ENCODE assay signal across 19 mouse cellular contexts in genomic region chr3:121481564-121481963, GRCm38 (mm10). TPM values are rescaled to one million over a fixed set of nuclear protein-coding genes. Genes with fewer than 3 reads are reported as not detected.
A peak's percentile ranks its signal among the peaks of the same experiment; 100 is the strongest.
DNase-seq lines count a peak whose midpoint lies in the region; ATAC-seq lines count a peak whose summit lies in the region.
"Had no signal": no experiment of that assay in that cellular context is flagged by ENCODE, and none has a peak within 500 bp of the region (broad histone marks: within the 10 kb centered on the region; RNA-seq: fewer than 3 reads in every experiment).

No protein-coding gene starts in this region.

- H3K9ac ChIP-seq in midbrain, embryonic 11.5 days (ENCODE audit: low read length): no peak overlapping the region
- no peak overlapping the region for H3K9ac ChIP-seq in embryonic facial prominence, embryonic 11.5 days (replicated peaks; ENCODE audit: low read length)
- H3K9ac ChIP-seq in heart, embryonic 12.5 days: no peak overlapping the region
- H3K9ac ChIP-seq: embryonic facial prominence, embryonic 13.5 days; hindbrain, embryonic 13.5 days had no signal

- H3K27ac ChIP-seq in midbrain, embryonic 10.5 days (replicated peaks): peak overlapping the region; percentile 15; the same call in 1 of the 2 replicates
- no peak overlapping the region for H3K27ac ChIP-seq in midbrain, embryonic 11.5 days (ENCODE audit: low read depth, low read length)
- no peak overlapping the region for H3K27ac ChIP-seq in embryonic facial prominence, embryonic 11.5 days (replicated peaks; ENCODE audit: low read depth, low read length)
- no peak overlapping the region for H3K27ac ChIP-seq in heart, embryonic 12.5 days (ENCODE audit: poor library complexity, severe bottlenecking)
- H3K27ac ChIP-seq: embryonic facial prominence, embryonic 13.5 days; hindbrain, embryonic 13.5 days; macrophage had no signal

- ATAC-seq in frontal cortex, adult (ENCODE audit: low TSS enrichment): 0 out of 2 replicates have a peak, but pooled peaks have one; percentile 15
- no peak for ATAC-seq in midbrain, embryonic 11.5 days (ENCODE audit: low FRiP score)
- ATAC-seq in embryonic facial prominence, embryonic 11.5 days (replicated peaks; ENCODE audit: insufficient number of reproducible peaks, low FRiP score, low TSS enrichment, low read depth): peak; percentile 60
- ATAC-seq in heart, embryonic 12.5 days (ENCODE audit: insufficient number of reproducible peaks, low FRiP score): no peak

- no peak overlapping the region for H3K4me3 ChIP-seq in midbrain, embryonic 10.5 days
- no peak overlapping the region for H3K4me3 ChIP-seq in midbrain, embryonic 11.5 days (ENCODE audit: low read depth, low read length)
- no peak overlapping the region for H3K4me3 ChIP-seq in embryonic facial prominence, embryonic 11.5 days (ENCODE audit: low read depth, low read length)
- no peak overlapping the region for H3K4me3 ChIP-seq in heart, embryonic 12.5 days
- H3K4me3 ChIP-seq: embryonic facial prominence, embryonic 13.5 days; hindbrain, embryonic 13.5 days had no signal

- DNase-seq in frontal cortex, postnatal 14 days (ENCODE audit: low spot score in 2 of 2): no peak
- no peak for DNase-seq in midbrain, embryonic 10.5 days (ENCODE audit: low spot score)
- no peak for DNase-seq in midbrain, embryonic 11.5 days (ENCODE audit: low spot score, missing footprints)
- DNase-seq in embryonic facial prominence, embryonic 11.5 days (ENCODE audit: low spot score): peak; percentile 53
- DNase-seq in mesoderm, embryonic 11.5 days (ENCODE audit: low read depth, low spot score): peak; percentile 52
- no peak for DNase-seq in cerebellum, adult 11 months
- DNase-seq: cerebellum, postnatal 10 days; gastrocnemius, postnatal 14 days; heart, postnatal 10 days; kidney, adult 11 months; layer of hippocampus, postnatal 36 days; lung, adult 18-20 months; midbrain, embryonic 14.5 days; thymus, postnatal 4 days had no signal

- H3K9me3 ChIP-seq in midbrain, embryonic 10.5 days (replicated peaks): no peaks in the 10 kb centered on the region
- no peaks in the 10 kb centered on the region for H3K9me3 ChIP-seq in midbrain, embryonic 11.5 days (ENCODE audit: control insufficient read depth, low read length)
- no peaks in the 10 kb centered on the region for H3K9me3 ChIP-seq in embryonic facial prominence, embryonic 11.5 days (replicated peaks; ENCODE audit: control insufficient read depth, low read length)
- no peaks in the 10 kb centered on the region for H3K9me3 ChIP-seq in heart, embryonic 12.5 days (replicated peaks)
- H3K9me3 ChIP-seq: embryonic facial prominence, embryonic 13.5 days; hindbrain, embryonic 13.5 days had no signal

- no peaks in the 10 kb centered on the region for H3K36me3 ChIP-seq in midbrain, embryonic 10.5 days
- no peaks in the 10 kb centered on the region for H3K36me3 ChIP-seq in midbrain, embryonic 11.5 days (ENCODE audit: control insufficient read depth, insufficient read depth, low read length)
- H3K36me3 ChIP-seq in embryonic facial prominence, embryonic 11.5 days (replicated peaks; ENCODE audit: control insufficient read depth, insufficient read depth, low read depth, low read length): no peaks in the 10 kb centered on the region
- no peaks in the 10 kb centered on the region for H3K36me3 ChIP-seq in heart, embryonic 12.5 days
- H3K36me3 ChIP-seq: embryonic facial prominence, embryonic 13.5 days; hindbrain, embryonic 13.5 days had no signal

- peaks cover 54% of the 10 kb centered on the region for H3K4me1 ChIP-seq in midbrain, embryonic 10.5 days
- peaks cover 35% of the 10 kb centered on the region for H3K4me1 ChIP-seq in midbrain, embryonic 11.5 days (ENCODE audit: control insufficient read depth, insufficient read depth, low read length)
- H3K4me1 ChIP-seq in embryonic facial prominence, embryonic 11.5 days (ENCODE audit: control insufficient read depth, insufficient read depth, low read length): 0 out of 2 replicates have a peak, but pooled peaks cover 3% of the 10 kb centered on the region
- H3K4me1 ChIP-seq in heart, embryonic 12.5 days (replicated peaks): peaks cover 34% of the 10 kb centered on the region

- WGBS in midbrain, embryonic 10.5 days: 51% methylated on average over 6 of the region's 6 CpGs
- 40% methylated on average over 6 of the region's 6 CpGs for WGBS in midbrain, embryonic 11.5 days
- WGBS in embryonic facial prominence, embryonic 11.5 days: 33% methylated on average over 6 of the region's 6 CpGs
- WGBS in heart, embryonic 12.5 days: 27% methylated on average over 6 of the region's 6 CpGs

- no peak overlapping the region for H3K4me2 ChIP-seq in midbrain, embryonic 11.5 days
- H3K4me2 ChIP-seq in embryonic facial prominence, embryonic 11.5 days (ENCODE audit: low read depth, low read length): no peak overlapping the region
- no peak overlapping the region for H3K4me2 ChIP-seq in heart, embryonic 12.5 days
- H3K4me2 ChIP-seq: embryonic facial prominence, embryonic 13.5 days; hindbrain, embryonic 13.5 days had no signal

- H3K27me3 ChIP-seq in midbrain, embryonic 10.5 days (ENCODE audit: low read depth, poor library complexity, severe bottlenecking): peaks cover 6% of the 10 kb centered on the region; the same call in 1 of the 2 replicates
- H3K27me3 ChIP-seq in midbrain, embryonic 11.5 days (ENCODE audit: control insufficient read depth, insufficient read depth, low read length): no peaks in the 10 kb centered on the region
- H3K27me3 ChIP-seq in embryonic facial prominence, embryonic 11.5 days (ENCODE audit: control insufficient read depth, insufficient read depth, low read length): no peaks in the 10 kb centered on the region
- peaks cover 6% of the 10 kb centered on the region; the same call in 1 of the 2 replicates for H3K27me3 ChIP-seq in heart, embryonic 12.5 days (replicated peaks)
- H3K27me3 ChIP-seq: embryonic facial prominence, embryonic 13.5 days had no signal

RNA-seq across cellular contexts. Expression of gene Slc44a3, which starts 50.6 kb away (rescaled TPM):
- 0.43 and 0.66 TPM in 2 replicates for polyA plus RNA-seq in midbrain, embryonic 10.5 days (2016; fragmentation: Nextera tagmentation; extraction: Ambion mirVana)
- polyA plus RNA-seq in midbrain, embryonic 11.5 days (2014; fragmentation: Nextera tagmentation; extraction: Ambion mirVana): 0.34 and 0.38 TPM in 2 replicates
- polyA plus RNA-seq in embryonic facial prominence, embryonic 11.5 days (2014; fragmentation: Nextera tagmentation; extraction: Ambion mirVana): 0.32 and 0.67 TPM in 2 replicates
- polyA plus RNA-seq in heart, embryonic 12.5 days (2016; fragmentation: Nextera tagmentation; extraction: Ambion mirVana): 0.55 and 1.1 TPM in 2 replicates
- polyA plus RNA-seq: macrophage had no signal

RNA-seq across cellular contexts. Expression of gene Cnn3, which starts 55.3 kb away (rescaled TPM):
- 947 and 1,037 TPM in 2 replicates for polyA plus RNA-seq in midbrain, embryonic 10.5 days (2016; fragmentation: Nextera tagmentation; extraction: Ambion mirVana)
- polyA plus RNA-seq in midbrain, embryonic 11.5 days (2014; fragmentation: Nextera tagmentation; extraction: Ambion mirVana): 1,158 and 1,201 TPM in 2 replicates
- 1,087 and 1,113 TPM in 2 replicates for polyA plus RNA-seq in embryonic facial prominence, embryonic 11.5 days (2014; fragmentation: Nextera tagmentation; extraction: Ambion mirVana)
- polyA plus RNA-seq in heart, embryonic 12.5 days (2016; fragmentation: Nextera tagmentation; extraction: Ambion mirVana): 455 and 460 TPM in 2 replicates

Comparison
In these comparisons a context has a peak if more than half of its experiments do, and no peak if none do; other contexts are left out.
1. ATAC-seq: peak in frontal cortex, adult (single experiment) and embryonic facial prominence, embryonic 11.5 days (single experiment); none in midbrain, embryonic 11.5 days (single experiment) and heart, embryonic 12.5 days (single experiment).
2. DNase-seq: peak in embryonic facial prominence, embryonic 11.5 days (single experiment) and mesoderm, embryonic 11.5 days (single experiment); none in frontal cortex, postnatal 14 days (0 of 2), midbrain, embryonic 10.5 days (single experiment), midbrain, embryonic 11.5 days (single experiment) and cerebellum, adult 11 months (single experiment).